Mouse (Mus musculus) lung, postnatal 0 days (tissue): ENCODE results near the gene Nf2. TPM values are rescaled to one million over a fixed set of nuclear protein-coding genes. Genes with fewer than 3 reads are reported as not detected.
A peak's percentile ranks its signal among the peaks of the same experiment; 100 is the strongest.

Source experiments
- ATAC-seq: fragments of 200-750 bp; cut with Nextera tagmentation; 2 replicates; pipeline ENCODE4 v1.8.0; 2017; ENCODE audit warnings: moderate library complexity
- DNase-seq: peaks from one replicate; pipeline ENCODE4 v3.0.0-alpha.2; 2016; ENCODE audit warnings: low spot score
- H3K27ac ChIP-seq: fragments of 300-500 bp; sonication (generic); 2 replicates; pipeline ENCODE4 v1.5.1; 2014; ENCODE audit warnings: antibody characterized with exemption, mild to moderate bottlenecking, low read length, mixed read lengths
- H3K27me3 ChIP-seq: fragments of 300-500 bp; sonication (generic); replicated peaks from 2 replicates; pipeline ENCODE4 v1.6.1; 2014; ENCODE audit warnings: low read length, mixed read lengths; ENCODE audit not compliant: insufficient read depth
- H3K36me3 ChIP-seq: fragments of 300-500 bp; sonication (generic); 2 replicates; pipeline ENCODE4 v1.6.1; 2014; ENCODE audit warnings: low read length, mixed read lengths; ENCODE audit not compliant: insufficient read depth
- H3K4me1 ChIP-seq: fragments of 300-500 bp; sonication (generic); 2 replicates; pipeline ENCODE4 v1.6.1; 2014; ENCODE audit warnings: antibody characterized with exemption, low read depth, low read length, mixed read lengths; ENCODE audit not compliant: insufficient read depth
- H3K4me2 ChIP-seq: fragments of 300-500 bp; sonication (generic); replicated peaks from 2 replicates; pipeline ENCODE4 v1.6.1; 2014; ENCODE audit warnings: low read depth, mild to moderate bottlenecking, low read length, moderate library complexity, mixed read lengths
- H3K4me3 ChIP-seq: fragments of 300-500 bp; sonication (generic); 2 replicates; pipeline ENCODE4 v1.5.1; 2014; ENCODE audit warnings: low read depth, low read length
- H3K9ac ChIP-seq: fragments of 300-500 bp; sonication (generic); replicated peaks from 2 replicates; pipeline ENCODE4 v1.6.1; 2014; ENCODE audit warnings: low read depth, mild to moderate bottlenecking
- H3K9me3 ChIP-seq: fragments of 300-500 bp; sonication (generic); 2 replicates; pipeline ENCODE4 v1.6.1; 2016; ENCODE audit warnings: low read length, mixed read lengths
- CTCF ChIP-seq: IDR thresholded peaks from 2 replicates; pipeline ENCODE4 v1.5.1; 2016; ENCODE audit warnings: antibody characterized with exemption, mild to moderate bottlenecking
- EP300 ChIP-seq: IDR thresholded peaks from 2 replicates; pipeline ENCODE4 v1.6.1; 2016; ENCODE audit warnings: antibody characterized with exemption, mild to moderate bottlenecking, control low read depth
- WGBS: fragments of 180-500 bp; shearing (Covaris S2); extraction: QIAGEN DNeasy Blood & Tissue Kit; methylation state at CpG from one replicate; pipeline ENCODE4 v1.1.7; 2014; 5-methylcytosine and 5-hydroxymethylcytosine counted together
- polyA plus RNA-seq: library from polyadenylated mRNA; unstranded; fragments of >200 nt; fragmentation: Nextera tagmentation; extraction: Ambion mirVana; gene quantifications from 2 replicates; pipeline ENCODE4 v1.2.1, GENCODE M21; 2015

Gene Nf2
- polyA plus RNA-seq, 1 experiment from 2014 or later = 19.6 TPM

GRCm38 (mm10) chr11:4757789-4758158 is 91.6 kb downstream of the Nf2 start:
- Histone ChIP-seq H3K36me3 (no peaks in the 10 kb centered on the region), H3K4me1 (no peaks in the 10 kb centered on the region), H3K9me3 (no peaks in the 10 kb centered on the region), H3K4me3 (no peak overlapping the region), H3K27ac (no peak overlapping the region), H3K9ac (no peak overlapping the region), H3K4me2 (no peak overlapping the region), H3K27me3 (no peaks in the 10 kb centered on the region)
- ATAC-seq (no peak), DNase-seq (no peak)
- TF ChIP-seq CTCF (no peak), EP300 (no peak)
- 16% methylated on average over 4 of the region's 4 CpGs for WGBS

- Histone ChIP-seq H3K27ac (no peak overlapping the region), H3K9me3 (no peaks in the 10 kb centered on the region), H3K27me3 (no peaks in the 10 kb centered on the region), H3K4me1 (no peaks in the 10 kb centered on the region), H3K36me3 (no peaks in the 10 kb centered on the region), H3K4me3 (no peak overlapping the region), H3K4me2 (no peak overlapping the region), H3K9ac (no peak overlapping the region)
- TF ChIP-seq EP300 = no peak
- no peak for TF ChIP-seq CTCF
- ATAC-seq (no peak), DNase-seq (no peak)
- 39% methylated on average over 11 of the region's 11 CpGs for WGBS
Observed at GRCm38 (mm10) chr11:4756984-4757788, 92.2 kb downstream of the Nf2 start.

GRCm38 (mm10) chr11:4756460-4756859 is 92.9 kb downstream of the Nf2 start:
- DNase-seq = no peak
- WGBS = 71% methylated on average over 9 of the region's 9 CpGs
- Histone ChIP-seq H3K4me2 (no peak overlapping the region), H3K27ac (no peak overlapping the region), H3K4me3 (no peak overlapping the region), H3K36me3 (no peaks in the 10 kb centered on the region), H3K9me3 (no peaks in the 10 kb centered on the region), H3K9ac (no peak overlapping the region), H3K27me3 (no peaks in the 10 kb centered on the region), H3K4me1 (no peaks in the 10 kb centered on the region)
- TF ChIP-seq EP300 (no peak), CTCF (no peak)
- no peak for ATAC-seq

- no peak for TF ChIP-seq EP300
- TF ChIP-seq CTCF = no peak
Observed at GRCm38 (mm10) chr11:4754867-4755266, 94.5 kb downstream of the Nf2 start.

GRCm38 (mm10) chr11:4754036-4754435 is 95.3 kb downstream of the Nf2 start:
- 82% methylated on average over 3 of the region's 3 CpGs for WGBS
- H3K4me3 ChIP-seq = no peak overlapping the region
- H3K36me3 ChIP-seq = no peaks in the 10 kb centered on the region
- H3K9ac ChIP-seq = no peak overlapping the region
- no peaks in the 10 kb centered on the region for H3K4me1 ChIP-seq
- no peak for DNase-seq
- no peaks in the 10 kb centered on the region for H3K9me3 ChIP-seq
- TF ChIP-seq EP300 (no peak), CTCF (peak; percentile 17; the same call in 1 of the 2 replicates)
- peaks cover 12% of the 10 kb centered on the region for H3K27me3 ChIP-seq
- ATAC-seq = no peak
- H3K27ac ChIP-seq = no peak overlapping the region
- no peak overlapping the region for H3K4me2 ChIP-seq

More at GRCm38 (mm10) chr11:4754867-4755266, 94.5 kb downstream of the Nf2 start:
- ATAC-seq = no peak
- Histone ChIP-seq H3K4me1 (no peaks in the 10 kb centered on the region), H3K27ac (no peak overlapping the region), H3K9me3 (no peaks in the 10 kb centered on the region), H3K36me3 (no peaks in the 10 kb centered on the region), H3K4me3 (no peak overlapping the region), H3K4me2 (no peak overlapping the region), H3K9ac (no peak overlapping the region), H3K27me3 (peaks cover 3% of the 10 kb centered on the region)
- 71% methylated on average over 11 of the region's 11 CpGs for WGBS
- DNase-seq = no peak

GRCm38 (mm10) chr11:4752836-4753235 is 96.5 kb downstream of the Nf2 start:
- Histone ChIP-seq H3K36me3 (no peaks in the 10 kb centered on the region), H3K27ac (no peak overlapping the region), H3K4me3 (no peak overlapping the region), H3K4me1 (no peaks in the 10 kb centered on the region), H3K27me3 (peaks cover 24% of the 10 kb centered on the region), H3K9me3 (no peaks in the 10 kb centered on the region), H3K4me2 (no peak overlapping the region), H3K9ac (no peak overlapping the region)
- 53% methylated on average over 10 of the region's 10 CpGs for WGBS
- no peak for TF ChIP-seq EP300
- TF ChIP-seq CTCF = no peak
- ATAC-seq (no peak), DNase-seq (no peak)
